Mouse (Mus musculus) cerebellum, adult (tissue): ENCODE results near the gene Myl3.

ENCODE experiments used
- ATAC-seq: cut with Nextera tagmentation; 2 replicates; pipeline ENCODE4 v1.9.2; 2017; ENCODE audit warnings: mild to moderate bottlenecking, moderate library complexity, mixed read lengths; ENCODE audit not compliant: insufficient number of reproducible peaks, low FRiP score, low TSS enrichment

Gene Myl3

GRCm38 (mm10) chr9:110741711-110742294 lies at the start of gene Myl3:
Myl3 (plus strand) TSS chr9:110741861.
- no peak for ATAC-seq

DNA sequence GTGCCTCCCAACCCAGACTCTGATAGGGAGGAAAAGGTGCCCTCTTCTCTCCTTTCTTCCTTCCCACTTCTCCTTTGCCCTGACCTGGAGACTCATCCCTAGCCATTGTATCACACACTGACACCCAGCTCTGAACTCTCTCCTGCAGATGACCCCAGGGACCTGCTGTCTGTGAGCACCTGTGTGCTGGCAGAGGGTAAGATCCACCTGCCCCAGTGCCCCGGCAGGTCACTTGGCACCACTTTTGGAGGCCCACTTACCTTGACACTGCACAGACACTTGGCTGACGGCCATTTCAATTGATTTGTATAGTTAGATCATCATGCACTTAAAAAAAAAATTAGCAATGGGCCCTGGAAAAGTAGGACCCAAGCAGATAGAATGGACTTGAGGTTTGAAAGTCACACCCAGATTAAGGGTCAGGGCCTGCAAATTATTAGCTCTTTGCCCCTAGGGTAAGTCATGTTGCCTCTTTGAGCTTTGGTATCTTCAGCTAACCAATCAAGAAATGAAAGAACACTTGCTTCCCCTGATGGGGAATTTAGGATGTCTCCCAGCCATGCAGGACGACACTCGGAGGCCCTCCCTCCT lies 46.4 kb upstream of the Myl3 start:
- ATAC-seq: no peak

DNA sequence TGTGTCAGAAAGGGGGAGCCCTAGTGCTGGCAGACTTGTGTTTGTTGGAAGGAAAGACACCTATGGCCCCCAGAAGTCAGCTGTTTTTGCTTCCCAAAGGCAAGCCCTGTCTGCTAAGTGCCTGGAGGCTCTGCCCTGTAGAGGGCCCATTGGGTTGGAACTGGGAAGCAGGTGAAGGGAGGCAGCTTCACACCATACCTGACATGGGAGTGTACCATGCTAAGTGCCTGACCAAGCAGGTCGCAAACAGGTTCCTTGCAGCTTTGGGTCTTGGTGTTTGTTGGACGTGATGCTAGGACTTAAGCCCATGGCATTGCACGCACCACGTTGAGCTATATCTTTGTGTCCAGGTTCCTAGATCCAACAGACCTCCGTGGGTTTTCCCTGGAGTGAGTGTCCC lies 45.2 kb upstream of the Myl3 start:
- ATAC-seq: no peak

DNA sequence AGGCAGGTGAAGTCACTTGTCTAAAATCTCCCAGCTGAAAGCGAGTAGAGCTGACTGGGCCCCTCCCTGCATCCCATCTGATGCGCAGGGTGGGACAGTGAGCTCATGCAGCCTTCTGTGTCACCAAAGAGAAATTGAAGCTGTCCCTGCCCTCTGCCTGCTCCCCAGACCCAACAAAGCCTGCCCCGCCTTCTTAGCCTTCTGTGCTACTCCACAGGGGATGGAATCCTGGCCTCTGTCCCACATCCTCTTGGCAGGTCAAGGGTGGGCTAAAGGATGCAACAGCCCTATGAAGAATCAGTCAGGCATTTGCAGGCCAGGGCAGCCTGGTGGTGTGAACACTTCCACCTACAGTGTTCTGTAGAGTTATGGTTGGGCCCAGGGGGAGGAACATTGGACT lies 44.2 kb upstream of the Myl3 start:
- ATAC-seq: 0 out of 2 replicates have a peak, but pooled peaks have one; percentile 56

DNA sequence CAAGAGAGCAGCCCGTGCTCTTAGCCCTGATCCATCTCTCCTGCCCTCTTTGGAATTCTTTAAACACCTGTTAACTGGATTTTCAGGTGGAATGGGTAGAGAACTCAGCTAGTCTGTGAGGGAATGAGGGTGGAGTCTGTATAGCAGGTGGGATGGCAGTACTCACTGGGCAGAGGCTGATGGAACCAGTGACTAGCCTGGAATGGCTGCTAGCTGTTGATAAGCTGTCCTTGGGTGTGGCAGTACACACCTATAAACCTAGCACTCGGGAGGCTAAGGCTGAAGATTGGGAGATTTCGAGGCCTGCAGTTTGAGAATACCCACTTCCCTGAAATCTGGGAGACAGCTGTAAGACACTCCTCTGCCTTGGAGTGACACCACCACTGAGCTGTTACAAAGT lies 42.1 kb upstream of the Myl3 start:
- ATAC-seq: no peak

- no peak for ATAC-seq
Measured at GRCm38 (mm10) chr9:110701114-110702032, 40.3 kb upstream of the Myl3 start.

DNA sequence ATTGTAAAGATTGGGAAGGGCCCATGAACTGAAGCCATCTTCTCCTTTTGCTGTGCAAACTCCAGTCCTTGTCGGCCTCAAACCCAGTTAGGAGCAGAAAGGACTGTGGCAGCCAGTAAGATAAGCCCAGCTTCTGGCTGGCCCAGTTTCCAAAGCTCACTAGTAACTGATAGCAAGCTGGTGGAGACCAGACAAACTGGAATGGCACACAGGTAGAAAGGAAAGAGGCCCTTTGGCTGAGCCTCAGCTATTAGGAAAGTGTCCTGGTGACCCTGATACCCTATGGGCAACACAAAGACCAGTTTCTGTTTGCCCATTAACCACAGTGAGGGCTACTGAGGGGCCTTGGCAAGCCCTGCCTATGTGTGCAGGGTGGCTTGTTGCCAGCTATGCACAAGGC lies 38.8 kb upstream of the Myl3 start:
- ATAC-seq: no peak

DNA sequence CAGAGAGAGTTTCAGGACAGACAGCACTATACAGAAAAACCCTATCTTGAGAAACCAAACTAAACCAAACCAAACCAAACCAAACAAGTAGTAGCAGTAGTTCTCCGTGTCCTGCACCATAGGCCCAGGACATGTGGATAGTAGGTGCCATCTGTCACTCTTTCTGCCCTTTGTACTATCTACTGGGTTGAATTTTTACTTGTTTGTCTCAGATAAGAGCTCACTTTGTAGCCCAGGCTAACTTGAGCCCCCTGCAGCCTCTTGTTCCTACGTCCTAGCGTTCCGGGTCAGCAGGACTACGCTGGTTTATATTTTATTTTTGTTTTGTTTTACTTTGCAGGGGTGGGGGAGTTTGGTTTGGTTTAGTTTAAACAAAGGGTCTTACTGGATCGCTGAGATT lies 37.7 kb upstream of the Myl3 start:
- ATAC-seq: no peak

GRCm38 (mm10) chr9:110706784-110707183 lies 34.9 kb upstream of the Myl3 start:
- ATAC-seq: no peak

GRCm38 (mm10) chr9:110709640-110710258 lies 31.9 kb upstream of the Myl3 start:
- peak; percentile 76; the same call in 1 of the 2 replicates for ATAC-seq

DNA sequence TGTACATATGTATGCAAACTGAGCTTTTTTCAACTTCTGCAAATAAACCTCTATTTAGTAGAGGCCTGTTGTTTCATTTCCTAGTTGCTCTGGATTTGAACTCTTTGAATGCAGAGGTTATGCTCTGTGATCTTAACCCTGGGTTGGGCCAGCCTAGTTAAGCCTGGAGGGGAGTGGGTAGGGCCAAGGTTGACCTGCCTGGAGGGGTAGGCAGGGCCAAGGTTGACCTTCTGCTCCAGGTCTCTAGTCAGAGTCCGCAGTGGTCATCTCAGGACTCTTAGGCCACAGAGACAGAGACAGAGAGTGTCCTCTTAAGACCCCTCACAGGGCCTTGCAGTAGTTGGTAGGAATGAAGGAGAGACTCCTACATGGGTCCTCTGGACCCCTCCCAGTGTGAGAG lies 30.1 kb upstream of the Myl3 start:
- ATAC-seq: no peak

DNA sequence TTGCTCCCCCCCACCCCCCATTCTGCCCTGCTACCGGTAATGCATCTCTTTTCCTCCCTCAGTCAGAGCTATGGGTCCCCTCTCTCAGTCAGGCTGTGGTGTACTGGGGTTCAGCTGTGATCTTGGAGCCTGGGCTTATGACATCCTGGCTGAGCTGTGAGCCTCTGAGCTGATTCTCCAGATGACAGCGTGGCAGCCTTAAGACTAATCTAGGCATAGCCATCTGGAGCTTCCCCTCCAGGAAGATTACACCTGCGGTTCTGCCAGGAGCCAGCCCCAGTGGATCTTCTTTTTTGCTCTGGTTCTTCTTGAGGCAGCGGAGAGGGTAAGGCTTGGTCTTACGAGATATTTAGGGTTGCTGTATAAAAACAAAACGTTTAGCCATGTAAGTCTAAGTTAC lies 29.7 kb upstream of the Myl3 start:
- ATAC-seq: no peak

DNA sequence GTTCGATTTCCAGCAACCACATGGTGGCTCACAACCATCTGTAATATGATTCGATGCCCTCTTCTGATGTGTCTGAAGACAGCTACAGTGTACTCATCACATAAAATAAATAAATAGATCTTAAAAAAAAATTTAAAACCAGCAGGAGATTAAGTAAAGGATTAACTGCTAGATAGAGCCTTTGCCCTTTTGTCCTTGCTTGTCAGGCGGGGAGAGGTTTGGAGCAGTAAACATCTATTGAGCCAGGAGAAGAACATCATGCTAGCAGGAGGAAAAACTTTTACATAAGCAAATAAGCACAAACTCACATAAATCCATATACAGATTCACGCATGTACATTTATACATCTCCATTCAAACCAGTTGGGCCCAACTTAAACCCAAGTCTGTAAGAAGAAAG lies 29.1 kb upstream of the Myl3 start:
- ATAC-seq: no peak

DNA sequence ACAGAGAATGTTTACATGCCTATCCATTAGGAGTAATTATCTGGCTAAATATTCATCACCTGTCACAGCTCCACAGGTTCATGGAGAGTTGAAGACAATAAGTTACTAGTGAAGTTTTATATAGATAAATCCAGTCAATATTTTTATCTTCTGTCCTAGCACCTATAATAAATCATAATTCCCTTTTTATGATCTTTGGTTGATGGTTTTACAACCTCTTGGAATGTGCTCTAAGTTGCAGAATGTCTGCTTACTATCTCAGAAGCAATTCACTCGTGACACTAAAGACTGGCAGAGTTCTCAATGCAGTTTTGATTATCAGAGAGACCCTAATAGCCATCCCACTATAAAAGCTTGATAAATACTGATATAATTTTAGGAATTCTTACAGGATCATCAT lies 28.3 kb upstream of the Myl3 start:
- no peak for ATAC-seq

GRCm38 (mm10) chr9:110715426-110715825 lies 26.2 kb upstream of the Myl3 start:
- ATAC-seq: no peak

GRCm38 (mm10) chr9:110716775-110717174 lies 24.9 kb upstream of the Myl3 start:
- peak; percentile 58; the same call in 1 of the 2 replicates for ATAC-seq

- no peak for ATAC-seq
Measured at GRCm38 (mm10) chr9:110718071-110718470, 23.6 kb upstream of the Myl3 start.

DNA sequence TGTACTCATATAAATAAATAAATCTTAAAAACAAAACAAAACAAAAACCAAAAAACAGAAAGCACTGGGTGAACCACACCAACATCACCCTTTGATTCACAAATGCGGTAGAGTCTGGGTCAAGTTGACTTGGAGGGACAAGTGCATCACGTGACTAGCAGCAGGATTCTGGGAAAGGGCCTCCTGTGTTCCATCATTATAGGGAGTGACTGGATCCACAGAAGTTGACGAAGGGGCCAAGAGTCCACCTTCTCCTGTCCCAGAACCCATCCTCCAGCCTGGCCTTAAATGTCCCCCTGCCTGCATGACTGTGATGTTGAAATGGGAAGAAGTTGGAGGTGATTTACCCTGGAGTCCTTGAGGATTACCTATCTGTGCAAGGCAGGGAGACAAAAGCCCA lies 22.9 kb upstream of the Myl3 start:
- no peak for ATAC-seq

DNA sequence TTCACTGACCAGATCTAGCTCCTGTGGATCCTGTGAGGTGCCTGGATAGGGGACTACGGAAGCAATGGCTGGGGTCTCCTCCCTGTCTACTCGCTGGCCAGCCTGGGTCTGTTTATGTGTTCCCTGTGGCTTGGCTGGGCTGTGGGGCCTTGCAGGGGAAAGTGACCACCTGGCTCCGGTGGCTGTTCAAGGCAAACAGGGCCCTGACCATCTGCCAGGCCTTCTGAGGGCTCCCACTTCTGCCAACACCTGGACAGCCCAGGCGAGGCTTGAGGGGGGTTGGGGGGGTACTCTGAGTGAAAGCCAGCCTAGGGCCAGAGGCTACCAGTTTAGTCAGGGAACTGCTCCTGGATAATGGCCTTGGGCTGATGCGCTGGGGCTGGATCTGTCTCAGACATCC lies 21.7 kb upstream of the Myl3 start:
- no peak for ATAC-seq

DNA sequence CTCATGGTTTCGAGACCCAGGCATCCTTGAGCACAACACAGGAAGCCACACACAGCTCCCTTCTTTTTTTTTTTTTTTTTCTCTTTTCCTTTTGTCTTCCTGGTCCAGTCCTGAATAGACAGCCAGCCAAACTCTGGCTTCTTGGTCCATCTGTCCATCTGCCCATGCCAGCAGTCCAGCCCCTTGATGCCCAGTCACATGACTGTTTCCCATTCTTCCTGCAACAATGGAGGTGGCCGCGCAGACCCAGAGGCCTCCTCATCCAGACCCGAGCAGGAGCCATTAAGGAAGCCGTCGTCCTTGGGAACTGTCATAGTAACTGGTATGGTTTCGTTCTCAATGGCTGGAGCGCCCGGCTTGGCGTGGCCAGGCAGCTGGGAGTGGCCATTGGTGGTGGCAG lies 19.6 kb upstream of the Myl3 start:
- no peak for ATAC-seq

DNA sequence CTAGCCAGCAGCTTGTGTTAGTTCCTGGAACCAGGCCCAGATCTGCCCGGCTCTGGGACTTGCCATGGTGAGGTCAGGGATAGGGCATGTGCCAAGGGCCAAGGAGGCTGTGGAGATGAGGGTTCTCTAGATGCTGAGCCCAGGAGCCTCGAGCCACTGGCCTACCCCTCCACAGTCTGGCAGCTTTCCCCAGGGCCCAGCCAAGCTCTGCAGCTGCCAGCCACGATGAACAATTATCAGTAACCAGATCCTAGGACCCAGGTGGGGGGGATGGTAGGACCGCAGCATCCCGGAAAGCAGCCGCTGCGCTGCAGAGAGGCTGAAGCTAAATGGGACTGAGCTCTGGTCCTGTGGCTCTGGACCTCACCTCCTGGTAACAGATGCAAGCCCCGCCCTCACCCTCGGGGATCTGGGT lies 15.9 kb upstream of the Myl3 start:
- peak; percentile 18; the same call in 1 of the 2 replicates for ATAC-seq
